Mouse (Mus musculus): Measurements from ENCODE around the gene Gpnmb. TPM values are rescaled to one million over a fixed set of nuclear protein-coding genes. Genes with fewer than 3 reads are reported as not detected.

The Gpnmb gene
- polyA plus RNA-seq, 1 experiment from 2014 or later = 0.38 TPM

DNA sequence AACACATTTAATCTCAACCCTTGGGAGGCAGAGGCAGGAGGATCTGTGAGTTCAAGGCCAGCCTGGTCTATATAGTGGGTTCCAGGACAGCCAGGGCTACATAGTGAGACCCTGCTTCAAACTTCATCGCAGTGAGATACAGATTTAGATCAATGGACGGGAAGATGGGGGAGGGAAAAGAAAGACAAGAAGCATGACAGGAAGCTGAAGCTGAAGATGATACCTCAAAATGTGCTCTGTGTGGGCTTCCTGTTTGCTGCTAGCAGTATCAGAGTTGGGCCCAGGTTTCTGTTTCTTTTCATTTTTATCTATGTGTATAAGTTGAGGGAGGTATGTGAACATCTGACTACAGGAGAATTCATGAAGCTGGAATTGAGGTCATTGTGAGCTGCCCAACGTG lies 22.9 kb upstream of the Gpnmb start:
- H3K27me3 ChIP-seq = no peaks in the 10 kb centered on the region
- H3K4me1 ChIP-seq = peaks cover 8% of the 10 kb centered on the region
- no peak overlapping the region for H3K4me3 ChIP-seq (replicated peaks)
- ATAC-seq (replicated peaks; ENCODE audit: low FRiP score) = no peak
- H3K9me3 ChIP-seq (replicated peaks) = no peaks in the 10 kb centered on the region
- 77% methylated on average over 3 of the region's 3 CpGs for WGBS
- H3K4me2 ChIP-seq = no peak overlapping the region
- no peaks in the 10 kb centered on the region for H3K36me3 ChIP-seq
- no peak overlapping the region for H3K9ac ChIP-seq
- no peak overlapping the region for H3K27ac ChIP-seq

DNA sequence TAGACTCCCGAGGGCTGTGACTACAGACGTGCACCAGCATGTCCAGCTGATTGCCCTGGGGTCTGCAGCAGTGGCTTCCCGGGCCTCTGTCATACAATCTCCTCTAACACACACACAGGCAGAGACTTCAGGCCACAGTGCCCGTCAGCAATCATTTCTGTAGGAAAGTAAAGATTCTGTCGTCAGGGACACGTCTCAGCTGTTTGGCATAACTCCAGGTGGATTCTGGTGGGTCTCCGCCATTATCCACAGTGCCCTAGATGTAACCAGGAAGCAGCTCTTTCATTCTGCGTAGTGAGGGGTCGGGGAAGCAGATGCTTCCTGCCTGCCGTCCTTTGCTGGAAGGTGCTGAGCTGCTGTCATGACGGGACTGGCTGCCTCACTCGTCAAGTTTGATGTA lies 19.2 kb upstream of the Gpnmb start:
- Histone ChIP-seq H3K36me3 (no peaks in the 10 kb centered on the region), H3K27me3 (no peaks in the 10 kb centered on the region), H3K4me2 (no peak overlapping the region), H3K9ac (no peak overlapping the region), H3K27ac (no peak overlapping the region), H3K4me1 (no peaks in the 10 kb centered on the region), H3K9me3 (replicated peaks) (no peaks in the 10 kb centered on the region), H3K4me3 (replicated peaks) (no peak overlapping the region)
- 58% methylated on average over 12 of the region's 12 CpGs for WGBS
- no peak for ATAC-seq (replicated peaks; ENCODE audit: low FRiP score)

DNA sequence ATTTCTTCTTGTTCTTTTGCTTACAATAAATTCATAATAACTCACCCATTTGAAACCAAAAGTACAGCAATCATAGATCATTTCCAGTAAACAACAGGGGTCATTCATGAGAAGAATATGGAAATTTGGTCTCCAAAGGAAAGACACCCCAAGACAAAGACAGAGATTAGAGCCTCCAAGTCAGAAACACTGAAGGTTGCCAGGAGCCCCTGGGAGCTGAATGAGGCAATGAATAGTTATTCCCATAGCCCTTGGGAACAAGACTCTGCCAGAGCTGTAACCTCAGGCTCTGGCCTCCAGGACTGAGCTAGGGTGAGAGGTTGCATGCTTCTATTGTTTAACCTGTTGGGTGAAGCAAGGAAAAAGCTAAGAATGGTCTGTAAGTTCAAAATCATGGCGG lies 17.0 kb upstream of the Gpnmb start:
- no peaks in the 10 kb centered on the region for H3K9me3 ChIP-seq (replicated peaks)
- H3K27ac ChIP-seq = no peak overlapping the region
- H3K9ac ChIP-seq = no peak overlapping the region
- H3K27me3 ChIP-seq = no peaks in the 10 kb centered on the region
- no peak for ATAC-seq (replicated peaks; ENCODE audit: low FRiP score)
- no peak overlapping the region for H3K4me3 ChIP-seq (replicated peaks)
- H3K36me3 ChIP-seq = no peaks in the 10 kb centered on the region
- no peak overlapping the region for H3K4me2 ChIP-seq
- no peaks in the 10 kb centered on the region for H3K4me1 ChIP-seq
- WGBS = 100% methylated on average over 1 of the region's 1 CpGs

GRCm38 (mm10) chr6:49021141-49022012 lies 15.0 kb upstream of the Gpnmb start:
- no peak for ATAC-seq (replicated peaks; ENCODE audit: low FRiP score)
- WGBS = 63% methylated on average over 14 of the region's 14 CpGs
- no peaks in the 10 kb centered on the region for H3K36me3 ChIP-seq
- H3K4me1 ChIP-seq = no peaks in the 10 kb centered on the region
- H3K27ac ChIP-seq = no peak overlapping the region
- no peaks in the 10 kb centered on the region for H3K9me3 ChIP-seq (replicated peaks)
- H3K9ac ChIP-seq = no peak overlapping the region
- H3K4me2 ChIP-seq = no peak overlapping the region
- H3K4me3 ChIP-seq (replicated peaks) = no peak overlapping the region
- no peaks in the 10 kb centered on the region for H3K27me3 ChIP-seq

- no peak overlapping the region for H3K27ac ChIP-seq
- no peak overlapping the region for H3K9ac ChIP-seq
- no peak overlapping the region for H3K4me3 ChIP-seq (replicated peaks)
- no peaks in the 10 kb centered on the region for H3K4me1 ChIP-seq
- H3K36me3 ChIP-seq = no peaks in the 10 kb centered on the region
- no peak for ATAC-seq (replicated peaks; ENCODE audit: low FRiP score)
- no peak overlapping the region for H3K4me2 ChIP-seq
- 92% methylated on average over 2 of the region's 2 CpGs for WGBS
- no peaks in the 10 kb centered on the region for H3K9me3 ChIP-seq (replicated peaks)
- no peaks in the 10 kb centered on the region for H3K27me3 ChIP-seq
Measured at GRCm38 (mm10) chr6:49022384-49022783, 14.0 kb upstream of the Gpnmb start.

DNA sequence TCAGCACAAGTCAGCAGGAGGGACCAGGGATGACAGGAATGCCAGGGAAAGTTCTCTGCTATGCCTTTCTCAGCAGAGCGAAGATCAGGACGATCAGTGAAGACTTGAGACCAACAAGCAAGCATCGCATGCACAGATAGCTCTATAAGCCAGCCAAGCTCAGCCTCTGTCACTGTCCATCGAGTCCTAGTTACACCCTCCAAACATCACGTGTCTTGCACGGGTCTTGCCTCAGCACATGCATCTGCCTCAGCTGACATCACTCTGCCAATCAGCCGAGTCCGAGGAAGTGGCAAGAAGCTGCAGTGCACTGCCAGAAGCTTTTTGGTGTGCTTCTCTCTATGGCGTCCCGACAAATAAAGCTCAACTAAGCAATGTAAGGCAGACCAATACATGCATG lies 13.0 kb upstream of the Gpnmb start:
- H3K4me2 ChIP-seq = no peak overlapping the region
- H3K9me3 ChIP-seq (replicated peaks) = no peaks in the 10 kb centered on the region
- no peak overlapping the region for H3K27ac ChIP-seq
- 77% methylated on average over 10 of the region's 10 CpGs for whole genome bisulfite sequencing
- H3K9ac ChIP-seq = no peak overlapping the region
- H3K36me3 ChIP-seq = no peaks in the 10 kb centered on the region
- no peaks in the 10 kb centered on the region for H3K4me1 ChIP-seq
- no peaks in the 10 kb centered on the region for H3K27me3 ChIP-seq
- ATAC-seq (replicated peaks; ENCODE audit: low FRiP score) = no peak
- H3K4me3 ChIP-seq (replicated peaks) = no peak overlapping the region

DNA sequence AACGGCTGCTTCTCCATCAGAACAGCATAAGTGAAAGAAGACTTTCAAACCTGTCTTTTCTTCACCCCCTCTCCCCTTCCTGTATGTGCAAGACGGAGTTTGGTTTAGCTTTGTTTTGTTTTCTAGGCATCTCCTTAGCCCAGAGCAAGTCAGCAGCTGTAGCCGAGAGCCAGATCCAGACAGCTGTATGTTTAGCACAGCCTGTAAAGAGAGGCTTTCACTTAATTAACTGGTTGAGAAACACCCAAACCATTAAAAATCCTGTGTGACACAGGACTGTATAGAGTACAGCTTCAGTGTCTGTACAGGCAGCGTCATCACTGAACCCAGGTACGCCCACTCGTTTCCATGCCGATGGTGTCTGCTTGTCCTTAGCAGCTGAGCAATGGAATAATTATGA lies 11.1 kb upstream of the Gpnmb start:
- Histone ChIP-seq H3K4me1 (no peaks in the 10 kb centered on the region), H3K27me3 (no peaks in the 10 kb centered on the region)
- 79% methylated on average over 7 of the region's 7 CpGs for WGBS

GRCm38 (mm10) chr6:49026496-49026895 lies 9.8 kb upstream of the Gpnmb start:
- no peaks in the 10 kb centered on the region for H3K36me3 ChIP-seq
- WGBS = 91% methylated on average over 5 of the region's 5 CpGs
- H3K9ac ChIP-seq = no peak overlapping the region
- H3K27ac ChIP-seq = no peak overlapping the region
- no peak overlapping the region for H3K4me2 ChIP-seq
- no peak for ATAC-seq (replicated peaks; ENCODE audit: low FRiP score)
- no peaks in the 10 kb centered on the region for H3K27me3 ChIP-seq
- H3K4me3 ChIP-seq (replicated peaks) = no peak overlapping the region
- peaks cover 2% of the 10 kb centered on the region; the same call in 1 of the 2 replicates for H3K4me1 ChIP-seq
- H3K9me3 ChIP-seq (replicated peaks) = no peaks in the 10 kb centered on the region

More for the DNA sequence above, 11.1 kb upstream of the Gpnmb start:
- Histone ChIP-seq H3K4me2 (no peak overlapping the region), H3K9ac (no peak overlapping the region), H3K4me3 (replicated peaks) (no peak overlapping the region), H3K36me3 (no peaks in the 10 kb centered on the region), H3K27ac (no peak overlapping the region), H3K9me3 (replicated peaks) (no peaks in the 10 kb centered on the region)
- ATAC-seq (replicated peaks; ENCODE audit: low FRiP score) = no peak

- WGBS = 75% methylated on average over 6 of the region's 6 CpGs
- H3K4me2 ChIP-seq = no peak overlapping the region
- no peaks in the 10 kb centered on the region for H3K36me3 ChIP-seq
- H3K9ac ChIP-seq = no peak overlapping the region
- no peak for ATAC-seq (replicated peaks; ENCODE audit: low FRiP score)
- H3K4me3 ChIP-seq (replicated peaks) = no peak overlapping the region
- H3K27ac ChIP-seq = no peak overlapping the region
- H3K27me3 ChIP-seq = no peaks in the 10 kb centered on the region
- H3K4me1 ChIP-seq = peaks cover 10% of the 10 kb centered on the region; the same call in 1 of the 2 replicates
- no peaks in the 10 kb centered on the region for H3K9me3 ChIP-seq (replicated peaks)
Measured at GRCm38 (mm10) chr6:49028019-49028418, 8.3 kb upstream of the Gpnmb start.

DNA sequence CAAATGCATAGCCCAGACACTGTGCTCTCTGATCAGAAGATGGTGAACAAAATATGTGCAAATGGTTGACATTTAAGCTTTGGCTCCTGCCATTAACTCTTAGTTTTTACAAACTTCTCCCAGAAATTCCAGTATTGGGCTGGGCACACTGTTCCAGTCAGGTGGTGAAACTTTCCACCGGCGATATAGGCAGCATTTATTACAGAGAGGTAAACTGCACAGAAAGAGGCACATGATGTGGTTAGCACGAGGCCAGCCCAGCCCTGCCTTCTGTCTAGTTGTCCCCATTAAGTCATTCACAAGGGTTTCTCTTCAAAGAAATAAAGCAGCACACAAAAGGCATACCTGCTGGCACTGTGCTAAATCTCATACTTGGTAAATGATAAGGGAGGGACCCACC lies 7.6 kb upstream of the Gpnmb start:
- Histone ChIP-seq H3K9ac (no peak overlapping the region), H3K36me3 (no peaks in the 10 kb centered on the region), H3K9me3 (replicated peaks) (no peaks in the 10 kb centered on the region), H3K4me3 (replicated peaks) (no peak overlapping the region), H3K4me1 (peaks cover 10% of the 10 kb centered on the region; the same call in 1 of the 2 replicates), H3K27ac (no peak overlapping the region), H3K27me3 (no peaks in the 10 kb centered on the region), H3K4me2 (no peak overlapping the region)
- no peak for ATAC-seq (replicated peaks; ENCODE audit: low FRiP score)
- WGBS = 79% methylated on average over 3 of the region's 3 CpGs

- H3K9me3 ChIP-seq (replicated peaks) = no peaks in the 10 kb centered on the region
- H3K4me3 ChIP-seq (replicated peaks) = no peak overlapping the region
- no peak overlapping the region for H3K9ac ChIP-seq
- H3K4me2 ChIP-seq = no peak overlapping the region
- peaks cover 4% of the 10 kb centered on the region; the same call in 1 of the 2 replicates for H3K27me3 ChIP-seq
- no peak overlapping the region for H3K27ac ChIP-seq
- H3K4me1 ChIP-seq = peaks cover 13% of the 10 kb centered on the region; the same call in 1 of the 2 replicates
- ATAC-seq (replicated peaks; ENCODE audit: low FRiP score) = no peak
- H3K36me3 ChIP-seq = no peaks in the 10 kb centered on the region
- WGBS = 33% methylated on average over 4 of the region's 4 CpGs
Measured at GRCm38 (mm10) chr6:49031230-49031629, 5.1 kb upstream of the Gpnmb start.

DNA sequence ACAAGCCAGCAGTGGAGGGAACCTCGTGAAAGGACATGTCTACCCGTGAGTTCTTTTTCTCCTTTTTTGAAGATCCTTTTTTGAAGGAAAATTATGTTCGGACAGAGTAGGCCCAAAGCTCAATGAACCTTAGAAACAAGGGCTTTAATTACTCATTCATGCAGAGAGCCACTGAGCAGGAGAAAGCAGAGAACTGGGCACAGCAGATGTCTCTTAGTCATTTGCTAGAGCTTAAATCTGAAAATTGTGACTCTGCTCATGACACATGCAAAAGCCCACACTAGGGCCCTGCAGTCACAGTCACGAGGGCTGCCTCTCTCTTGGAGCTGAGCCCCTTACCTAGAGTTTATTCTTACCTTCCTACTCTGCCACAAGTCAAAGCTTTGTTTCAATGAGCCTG lies 3.6 kb upstream of the Gpnmb start:
- no peaks in the 10 kb centered on the region for H3K9me3 ChIP-seq (replicated peaks)
- H3K36me3 ChIP-seq = no peaks in the 10 kb centered on the region
- H3K9ac ChIP-seq = no peak overlapping the region
- no peak overlapping the region for H3K4me3 ChIP-seq (replicated peaks)
- H3K4me2 ChIP-seq = no peak overlapping the region
- peaks cover 15% of the 10 kb centered on the region for H3K27me3 ChIP-seq
- H3K4me1 ChIP-seq = peaks cover 26% of the 10 kb centered on the region
- ATAC-seq (replicated peaks; ENCODE audit: low FRiP score) = no peak
- H3K27ac ChIP-seq = no peak overlapping the region
- WGBS = 68% methylated on average over 4 of the region's 4 CpGs

DNA sequence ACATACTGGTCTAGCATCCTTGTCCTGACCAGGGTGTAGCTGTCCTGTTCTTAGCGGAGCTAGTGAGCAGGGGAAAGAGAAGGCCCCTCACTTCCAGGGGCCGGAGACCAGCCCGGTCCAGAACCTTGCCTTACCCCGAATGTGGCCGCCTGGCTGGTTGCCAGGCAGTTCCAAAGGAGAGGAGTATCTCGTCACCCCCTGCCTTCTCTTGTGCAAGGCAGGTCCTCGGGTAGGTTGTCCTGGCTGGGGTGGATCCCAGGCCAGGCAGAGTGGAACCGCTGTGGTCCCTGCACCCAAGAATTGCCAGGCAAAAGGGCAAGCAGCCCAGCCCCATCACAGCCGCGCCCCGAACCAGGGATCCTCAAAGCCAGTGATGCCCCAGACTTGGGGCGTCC lies 919 bp downstream of the Gpnmb start:
- H3K4me2 ChIP-seq = no peak overlapping the region; the same call in 1 of the 2 replicates
- no peaks in the 10 kb centered on the region for H3K36me3 ChIP-seq
- H3K4me1 ChIP-seq = peaks cover 21% of the 10 kb centered on the region
- H3K27me3 ChIP-seq = peaks cover 15% of the 10 kb centered on the region
- H3K9me3 ChIP-seq (replicated peaks) = no peaks in the 10 kb centered on the region
- H3K27ac ChIP-seq = no peak overlapping the region
- no peak for ATAC-seq (replicated peaks; ENCODE audit: low FRiP score)
- H3K9ac ChIP-seq = no peak overlapping the region
- WGBS = 69% methylated on average over 12 of the region's 12 CpGs
- no peak overlapping the region for H3K4me3 ChIP-seq (replicated peaks)
